Mouse (Mus musculus): Measurements from ENCODE around the gene Gpr3. TPM values are rescaled to one million over a fixed set of nuclear protein-coding genes. Genes with fewer than 3 reads are reported as not detected.

Gene Gpr3
- total and polyA plus RNA-seq, 2 experiments from 2014 or later = 4.5 to 10.8 TPM

DNA sequence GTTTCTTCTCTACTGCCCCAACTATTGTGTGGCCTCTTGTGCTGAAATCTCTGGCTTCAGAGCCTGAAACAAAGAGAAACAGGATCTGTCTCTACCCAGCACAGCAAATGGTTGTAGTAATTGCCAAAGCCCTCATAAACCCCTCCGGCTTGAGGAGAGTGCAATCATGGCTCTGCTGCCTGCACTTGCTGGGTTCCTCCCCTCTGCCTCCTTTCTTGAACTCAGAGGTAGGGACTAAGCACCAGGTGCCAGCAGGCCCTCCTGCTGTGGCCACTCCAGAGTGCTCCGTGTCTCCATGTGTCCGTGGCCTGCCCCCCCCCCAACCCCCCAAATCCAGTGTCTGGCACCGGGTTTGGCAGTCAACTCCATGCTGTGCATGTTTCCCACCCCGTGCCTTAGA, 15.0 kb downstream of the Gpr3 start:
- H3K9ac ChIP-seq (replicated peaks; ENCODE audit: low read length, poor library complexity, severe bottlenecking) = no peak overlapping the region; the same call in 1 of the 2 replicates

GRCm38 (mm10) chr4:133196852-133197251, 15.5 kb downstream of the Gpr3 start:
- TF ChIP-seq CTCF (IDR thresholded peaks at IDR 0.05) = no peak
- Histone ChIP-seq H3K36me3 (ENCODE audit: insufficient read depth, low read length) (peaks cover 24% of the 10 kb centered on the region), H3K9ac (replicated peaks; ENCODE audit: low read length, poor library complexity, severe bottlenecking) (no peak overlapping the region), H3K4me3 (ENCODE audit: low read depth, low read length) (no peak overlapping the region), H3K9me3 (ENCODE audit: low read length) (no peaks in the 10 kb centered on the region), H3K4me2 (ENCODE audit: low read depth, low read length, poor library complexity, severe bottlenecking) (no peak overlapping the region), H3K27ac (ENCODE audit: low read depth, low read length) (peak overlapping the region; percentile 72), H3K27me3 (ENCODE audit: insufficient read depth, low read length) (no peaks in the 10 kb centered on the region), H3K4me1 (ENCODE audit: insufficient read depth, low read length) (peaks cover 19% of the 10 kb centered on the region)
- 23% methylated on average over 7 of the region's 7 CpGs for WGBS
- ATAC-seq (ENCODE audit: low FRiP score) (0 out of 2 replicates have a peak, but pooled peaks have one; percentile 29), DNase-seq (ENCODE audit: low spot score) (peak; percentile 50)

More for the DNA sequence above, 15.0 kb downstream of the Gpr3 start:
- Histone ChIP-seq H3K36me3 (ENCODE audit: insufficient read depth, low read length) (peaks cover 21% of the 10 kb centered on the region), H3K27me3 (ENCODE audit: insufficient read depth, low read length) (no peaks in the 10 kb centered on the region), H3K4me1 (ENCODE audit: insufficient read depth, low read length) (peaks cover 19% of the 10 kb centered on the region), H3K4me2 (ENCODE audit: low read depth, low read length, poor library complexity, severe bottlenecking) (no peak overlapping the region), H3K4me3 (ENCODE audit: low read depth, low read length) (no peak overlapping the region), H3K9me3 (ENCODE audit: low read length) (no peaks in the 10 kb centered on the region), H3K27ac (ENCODE audit: low read depth, low read length) (peak overlapping the region; percentile 72)
- WGBS = 13% methylated on average over 5 of the region's 5 CpGs
- DNase-seq (ENCODE audit: low spot score) (peak; percentile 37), ATAC-seq (ENCODE audit: low FRiP score) (no peak)
- no peak for TF ChIP-seq CTCF (IDR thresholded peaks at IDR 0.05)

DNA sequence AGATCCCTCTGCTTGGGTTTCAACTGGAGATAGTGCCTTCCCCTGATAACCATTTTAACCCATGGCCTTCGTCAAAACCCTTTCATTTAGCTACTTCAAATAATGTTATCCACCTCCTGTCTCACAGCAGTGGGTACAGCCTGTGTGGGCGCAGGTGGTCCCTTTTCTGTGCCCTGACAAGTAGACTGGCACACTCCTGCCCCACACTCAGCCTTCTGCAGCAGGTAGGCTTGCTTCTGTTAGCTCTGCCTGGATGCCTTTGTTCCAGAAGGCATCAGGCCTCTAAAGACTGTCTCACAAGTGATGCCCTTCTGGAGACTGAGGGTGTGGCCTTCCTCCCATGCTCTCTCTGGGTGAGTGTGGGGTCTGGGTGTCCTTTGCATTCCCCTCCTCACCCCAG, 16.2 kb downstream of the Gpr3 start:
- no peak for TF ChIP-seq CTCF (IDR thresholded peaks at IDR 0.05)
- H3K27ac ChIP-seq (ENCODE audit: low read depth, low read length) = peak overlapping the region; percentile 72; the same call in 1 of the 2 replicates
- H3K4me1 ChIP-seq (ENCODE audit: insufficient read depth, low read length) = peaks cover 19% of the 10 kb centered on the region
- no peak overlapping the region for H3K4me3 ChIP-seq (ENCODE audit: low read depth, low read length)
- no peak for DNase-seq (ENCODE audit: low spot score)
- WGBS = 87% methylated on average over 2 of the region's 2 CpGs
- peaks cover 27% of the 10 kb centered on the region for H3K36me3 ChIP-seq (ENCODE audit: insufficient read depth, low read length)
- H3K4me2 ChIP-seq (ENCODE audit: low read depth, low read length, poor library complexity, severe bottlenecking) = no peak overlapping the region
- H3K9me3 ChIP-seq (ENCODE audit: low read length) = no peaks in the 10 kb centered on the region
- H3K9ac ChIP-seq (replicated peaks; ENCODE audit: low read length, poor library complexity, severe bottlenecking) = no peak overlapping the region
- no peaks in the 10 kb centered on the region for H3K27me3 ChIP-seq (ENCODE audit: insufficient read depth, low read length)
- ATAC-seq (ENCODE audit: low FRiP score) = no peak

- no peak overlapping the region for H3K27ac ChIP-seq (ENCODE audit: low read depth, low read length)
- no peak for TF ChIP-seq CTCF (IDR thresholded peaks at IDR 0.05)
- ATAC-seq (ENCODE audit: low FRiP score) (no peak), DNase-seq (ENCODE audit: low spot score) (no peak)
- peaks cover 34% of the 10 kb centered on the region for H3K36me3 ChIP-seq (ENCODE audit: insufficient read depth, low read length)
- no peaks in the 10 kb centered on the region for H3K27me3 ChIP-seq (ENCODE audit: insufficient read depth, low read length)
- no peak overlapping the region for H3K4me2 ChIP-seq (ENCODE audit: low read depth, low read length, poor library complexity, severe bottlenecking)
- H3K4me1 ChIP-seq (ENCODE audit: insufficient read depth, low read length) = peaks cover 11% of the 10 kb centered on the region
- H3K9ac ChIP-seq (replicated peaks; ENCODE audit: low read length, poor library complexity, severe bottlenecking) = no peak overlapping the region
- 72% methylated on average over 4 of the region's 4 CpGs for WGBS
- no peak overlapping the region for H3K4me3 ChIP-seq (ENCODE audit: low read depth, low read length)
- no peaks in the 10 kb centered on the region for H3K9me3 ChIP-seq (ENCODE audit: low read length)
Observed at GRCm38 (mm10) chr4:133195014-133195413, 17.3 kb downstream of the Gpr3 start.

DNA sequence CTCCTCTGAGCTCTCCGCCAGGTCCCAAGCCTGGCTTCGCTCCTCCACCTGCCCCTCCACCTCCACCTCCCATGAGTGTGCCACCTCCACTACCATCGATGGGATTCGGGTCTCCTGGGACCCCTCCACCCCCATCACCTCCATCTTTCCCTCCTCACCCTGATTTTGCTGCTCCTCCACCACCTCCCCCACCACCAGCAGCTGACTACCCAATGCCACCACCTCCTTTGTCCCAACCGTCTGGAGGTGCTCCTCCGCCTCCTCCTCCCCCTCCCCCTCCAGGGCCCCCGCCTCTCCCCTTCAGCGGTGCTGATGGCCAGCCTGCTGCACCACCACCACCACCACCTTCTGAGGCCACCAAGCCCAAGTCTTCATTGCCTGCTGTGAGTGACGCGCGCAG, 17.9 kb downstream of the Gpr3 start:
- no peak for ATAC-seq (ENCODE audit: low FRiP score)

DNA sequence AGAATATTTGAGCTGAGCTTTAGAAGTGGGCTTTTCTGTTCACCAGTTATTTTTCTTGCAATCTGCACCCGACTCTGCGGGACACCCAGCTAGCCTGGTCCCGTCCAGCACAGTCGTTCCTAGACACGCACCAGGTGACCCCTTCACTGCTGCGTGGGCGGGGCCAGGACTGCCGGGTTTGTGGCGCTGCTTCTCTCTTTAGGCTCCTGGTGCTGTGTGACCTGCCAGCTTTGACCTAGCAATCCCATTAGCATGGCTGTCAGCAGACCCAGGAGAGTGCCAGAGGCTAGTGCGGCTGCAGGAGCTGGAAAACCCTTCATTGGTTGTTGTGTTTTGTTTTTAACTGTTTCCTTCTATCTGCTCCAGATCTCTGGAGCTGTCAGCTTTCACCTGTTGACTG, 22.9 kb downstream of the Gpr3 start:
- Histone ChIP-seq H3K27ac (ENCODE audit: low read depth, low read length) (no peak overlapping the region), H3K9ac (replicated peaks; ENCODE audit: low read length, poor library complexity, severe bottlenecking) (no peak overlapping the region), H3K4me1 (ENCODE audit: insufficient read depth, low read length) (no peaks in the 10 kb centered on the region), H3K9me3 (ENCODE audit: low read length) (no peaks in the 10 kb centered on the region), H3K27me3 (ENCODE audit: insufficient read depth, low read length) (no peaks in the 10 kb centered on the region), H3K4me3 (ENCODE audit: low read depth, low read length) (no peak overlapping the region), H3K36me3 (ENCODE audit: insufficient read depth, low read length) (peaks cover 37% of the 10 kb centered on the region), H3K4me2 (ENCODE audit: low read depth, low read length, poor library complexity, severe bottlenecking) (no peak overlapping the region)
- 45% methylated on average over 10 of the region's 10 CpGs for WGBS
- no peak for DNase-seq (ENCODE audit: low spot score)
- no peak for ATAC-seq (ENCODE audit: low FRiP score)
- no peak for TF ChIP-seq CTCF (IDR thresholded peaks at IDR 0.05)

More for the DNA sequence above, 17.9 kb downstream of the Gpr3 start:
- H3K4me1 ChIP-seq (ENCODE audit: insufficient read depth, low read length) = peaks cover 11% of the 10 kb centered on the region
- no peaks in the 10 kb centered on the region for H3K27me3 ChIP-seq (ENCODE audit: insufficient read depth, low read length)
- WGBS = 83% methylated on average over 11 of the region's 11 CpGs
- peaks cover 34% of the 10 kb centered on the region for H3K36me3 ChIP-seq (ENCODE audit: insufficient read depth, low read length)
- TF ChIP-seq CTCF (IDR thresholded peaks at IDR 0.05) = no peak
- no peaks in the 10 kb centered on the region for H3K9me3 ChIP-seq (ENCODE audit: low read length)
- no peak for DNase-seq (ENCODE audit: low spot score)
- no peak overlapping the region for H3K4me2 ChIP-seq (ENCODE audit: low read depth, low read length, poor library complexity, severe bottlenecking)
- no peak overlapping the region for H3K9ac ChIP-seq (replicated peaks; ENCODE audit: low read length, poor library complexity, severe bottlenecking)
- H3K4me3 ChIP-seq (ENCODE audit: low read depth, low read length) = no peak overlapping the region
- no peak overlapping the region for H3K27ac ChIP-seq (ENCODE audit: low read depth, low read length)
